Mouse (Mus musculus) forebrain, embryonic 14.5 days (tissue): ENCODE data around the gene Pcyox1. TPM values are rescaled to one million over a fixed set of nuclear protein-coding genes. Genes with fewer than 3 reads are reported as not detected.

Experiments used
- ATAC-seq: fragments of 200-750 bp; cut with Nextera tagmentation; 2 replicates; pipeline ENCODE4 v1.8.0; 2017; ENCODE audit warnings: mild to moderate bottlenecking, moderate library complexity
- DNase-seq: peaks from one replicate; pipeline ENCODE4 v3.0.0-alpha.2; 2015; ENCODE audit warnings: low spot score
- H3K27ac ChIP-seq: fragments of 300-500 bp; sonication (generic); 2 replicates; pipeline ENCODE4 v1.5.1; 2014; ENCODE audit warnings: low read depth, mild to moderate bottlenecking, control low read depth, low read length, moderate library complexity
- H3K27me3 ChIP-seq: fragments of 300-500 bp; sonication (generic); replicated peaks from 2 replicates; pipeline ENCODE4 v1.6.1; 2014; ENCODE audit warnings: low read length, control low read depth, mixed read lengths; ENCODE audit not compliant: control insufficient read depth, insufficient read depth
- H3K36me3 ChIP-seq: fragments of 300-500 bp; sonication (generic); 2 replicates; pipeline ENCODE4 v1.6.1; 2014; ENCODE audit warnings: low read length, control low read depth; ENCODE audit not compliant: control insufficient read depth, insufficient read depth
- H3K4me1 ChIP-seq: fragments of 300-500 bp; sonication (generic); 2 replicates; pipeline ENCODE4 v1.6.1; 2014; ENCODE audit warnings: antibody characterized with exemption, low read length, control low read depth; ENCODE audit not compliant: control insufficient read depth, insufficient read depth
- H3K4me2 ChIP-seq: fragments of 300-500 bp; sonication (generic); 2 replicates; pipeline ENCODE4 v1.6.1; 2014; ENCODE audit warnings: mild to moderate bottlenecking, control low read depth, low read length
- H3K4me3 ChIP-seq: fragments of 300-500 bp; sonication (generic); 2 replicates; pipeline ENCODE4 v1.5.1; 2014; ENCODE audit warnings: low read depth, low read length, control low read depth
- H3K9ac ChIP-seq: fragments of 300-500 bp; sonication (generic); 2 replicates; pipeline ENCODE4 v1.6.1; 2014; ENCODE audit warnings: mild to moderate bottlenecking, low read length, control low read depth, moderate library complexity
- H3K9me3 ChIP-seq: fragments of 300-500 bp; sonication (generic); replicated peaks from 2 replicates; pipeline ENCODE4 v1.6.1; 2016; ENCODE audit warnings: low read length, control low read depth, mixed read lengths; ENCODE audit not compliant: control insufficient read depth
- WGBS: fragments of 180-500 bp; shearing (Covaris S2); extraction: QIAGEN DNeasy Blood & Tissue Kit; methylation state at CpG from one replicate; pipeline ENCODE4 v1.1.7; 2014; 5-methylcytosine and 5-hydroxymethylcytosine counted together
- polyA plus RNA-seq: library from polyadenylated mRNA; unstranded; fragments of >200 nt; fragmentation: Nextera tagmentation; extraction: Ambion mirVana; gene quantifications from 2 replicates; pipeline ENCODE4 v1.2.1, GENCODE M21; 2014

Gene Pcyox1
- polyA plus RNA-seq, 1 experiment from 2014 or later, result 81.3 TPM

GRCm38 (mm10) chr6:86378341-86378740 is 18.6 kb downstream of the Pcyox1 start:
- Histone ChIP-seq H3K36me3 (peaks cover 48% of the 10 kb centered on the region), H3K27me3 (no peaks in the 10 kb centered on the region), H3K4me2 (no peak overlapping the region), H3K4me1 (no peaks in the 10 kb centered on the region), H3K9me3 (no peaks in the 10 kb centered on the region), H3K27ac (no peak overlapping the region), H3K4me3 (no peak overlapping the region), H3K9ac (no peak overlapping the region)
- ATAC-seq (no peak), DNase-seq (no peak)
- 66% methylated on average over 3 of the region's 3 CpGs for WGBS

GRCm38 (mm10) chr6:86373556-86373955 is 23.4 kb downstream of the Pcyox1 start:
- DNase-seq (no peak), ATAC-seq (no peak)
- WGBS, result 92% methylated on average over 6 of the region's 6 CpGs
- no peaks in the 10 kb centered on the region for H3K27me3 ChIP-seq
- H3K4me3 ChIP-seq, result no peak overlapping the region
- no peaks in the 10 kb centered on the region for H3K9me3 ChIP-seq
- H3K36me3 ChIP-seq, result peaks cover 34% of the 10 kb centered on the region
- H3K27ac ChIP-seq, result no peak overlapping the region
- peaks cover 12% of the 10 kb centered on the region for H3K4me1 ChIP-seq
- H3K9ac ChIP-seq, result no peak overlapping the region
- no peak overlapping the region for H3K4me2 ChIP-seq

DNA sequence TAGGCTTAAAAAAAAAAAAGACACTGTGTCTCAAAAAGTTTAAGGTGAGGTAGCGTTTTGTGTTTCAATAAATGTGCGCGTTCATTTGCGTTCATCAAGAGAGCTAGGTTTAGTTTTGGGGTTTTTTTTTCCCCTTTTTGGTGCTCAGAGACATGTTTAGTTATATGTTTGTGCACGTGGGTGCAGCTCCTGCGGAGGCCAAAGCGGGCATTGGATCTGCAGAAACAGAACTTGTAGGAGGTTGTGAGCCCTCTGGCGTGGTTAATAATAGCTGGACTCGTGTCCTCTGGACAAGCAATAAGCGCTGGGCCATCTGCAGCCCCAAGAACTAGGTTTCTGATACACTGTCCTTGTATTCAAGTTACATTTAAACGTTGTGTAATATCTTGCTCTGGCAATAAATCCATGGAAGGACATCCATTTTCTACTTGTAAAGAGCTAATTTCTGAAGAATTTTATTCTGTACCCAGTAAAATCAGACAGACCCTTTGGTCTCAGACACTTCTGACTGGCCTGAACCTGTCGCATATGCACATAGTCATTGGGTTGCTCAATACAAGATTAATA is 24.9 kb downstream of the Pcyox1 start:
- ATAC-seq (no peak), DNase-seq (no peak)
- no peaks in the 10 kb centered on the region for H3K27me3 ChIP-seq
- peak overlapping the region; percentile 90 for H3K4me2 ChIP-seq
- peak overlapping the region; percentile 90 for H3K4me3 ChIP-seq
- no peaks in the 10 kb centered on the region for H3K9me3 ChIP-seq
- H3K4me1 ChIP-seq, result peaks cover 12% of the 10 kb centered on the region
- peaks cover 30% of the 10 kb centered on the region for H3K36me3 ChIP-seq
- peak overlapping the region; percentile 88 for H3K9ac ChIP-seq
- H3K27ac ChIP-seq, result no peak overlapping the region
- 4% methylated on average over 12 of the region's 12 CpGs for WGBS

GRCm38 (mm10) chr6:86371340-86371911 is 25.5 kb downstream of the Pcyox1 start:
- Histone ChIP-seq H3K4me2 (peak overlapping the region; percentile 90), H3K9ac (peak overlapping the region; percentile 88), H3K36me3 (peaks cover 24% of the 10 kb centered on the region), H3K4me3 (peak overlapping the region; percentile 90), H3K27ac (peak overlapping the region; percentile 95), H3K27me3 (no peaks in the 10 kb centered on the region), H3K4me1 (peaks cover 16% of the 10 kb centered on the region), H3K9me3 (no peaks in the 10 kb centered on the region)
- peak; percentile 99 for DNase-seq
- WGBS, result under 1% methylated on average over 50 of the region's 50 CpGs
- ATAC-seq, result peak; percentile 98

DNA sequence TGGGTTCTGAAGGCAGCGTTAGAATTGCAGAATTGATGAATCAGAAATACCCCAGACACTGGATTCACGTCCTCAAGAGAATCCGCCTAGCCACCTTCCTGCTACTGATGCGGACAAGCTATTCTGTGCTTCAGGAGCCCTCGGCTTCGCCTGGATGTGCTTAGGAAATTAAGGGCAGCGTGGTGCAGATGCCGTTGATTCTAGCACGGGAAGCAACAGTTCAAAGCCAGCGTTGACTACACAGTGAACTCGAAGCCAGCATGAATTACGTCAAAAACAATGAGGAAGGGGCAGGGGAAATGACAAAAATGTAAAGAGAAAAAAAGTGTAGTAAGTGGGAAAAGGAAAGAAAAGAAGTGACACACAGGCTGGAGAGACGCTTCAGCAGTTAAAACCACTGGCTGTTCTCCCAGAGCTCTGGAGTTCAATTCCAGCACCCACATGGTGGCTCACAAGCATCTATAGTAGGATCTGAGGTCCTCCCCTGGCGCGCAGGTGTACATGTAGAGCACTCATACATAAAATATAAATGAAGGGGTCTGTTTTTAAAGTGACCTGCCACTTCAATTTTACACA is 26.1 kb downstream of the Pcyox1 start, which contains the start of gene Snrpg:
TSS of gene Snrpg (plus strand) at position 541 of the 576 bp plus-strand sequence.
- Histone ChIP-seq H3K9ac (peak within 1 kb of the TSS; percentile 88), H3K4me3 (peak within 1 kb of the TSS; percentile 90), H3K9me3 (no peaks in the 10 kb centered on the region), H3K4me1 (peaks cover 17% of the 10 kb centered on the region), H3K27me3 (no peaks in the 10 kb centered on the region), H3K36me3 (peaks cover 19% of the 10 kb centered on the region; the same call in 1 of the 2 replicates), H3K4me2 (peak within 1 kb of the TSS; percentile 90), H3K27ac (peak within 1 kb of the TSS; percentile 95)
- 15% methylated on average over 15 of the region's 15 CpGs for WGBS
- DNase-seq (no peak), ATAC-seq (peak; percentile 4; the same call in 1 of the 2 replicates)

- Histone ChIP-seq H3K9ac (peak overlapping the region; percentile 74), H3K9me3 (no peaks in the 10 kb centered on the region), H3K4me3 (peak overlapping the region; percentile 90; the same call in 1 of the 2 replicates), H3K4me1 (peaks cover 17% of the 10 kb centered on the region), H3K36me3 (peaks cover 19% of the 10 kb centered on the region; the same call in 1 of the 2 replicates), H3K27me3 (no peaks in the 10 kb centered on the region), H3K4me2 (peak overlapping the region; percentile 90), H3K27ac (peak overlapping the region; percentile 95; the same call in 1 of the 2 replicates)
- 71% methylated on average over 3 of the region's 3 CpGs for WGBS
- peak; percentile 16 for DNase-seq
- ATAC-seq, result no peak
Measured at GRCm38 (mm10) chr6:86370093-86370713, 26.8 kb downstream of the Pcyox1 start.

DNA sequence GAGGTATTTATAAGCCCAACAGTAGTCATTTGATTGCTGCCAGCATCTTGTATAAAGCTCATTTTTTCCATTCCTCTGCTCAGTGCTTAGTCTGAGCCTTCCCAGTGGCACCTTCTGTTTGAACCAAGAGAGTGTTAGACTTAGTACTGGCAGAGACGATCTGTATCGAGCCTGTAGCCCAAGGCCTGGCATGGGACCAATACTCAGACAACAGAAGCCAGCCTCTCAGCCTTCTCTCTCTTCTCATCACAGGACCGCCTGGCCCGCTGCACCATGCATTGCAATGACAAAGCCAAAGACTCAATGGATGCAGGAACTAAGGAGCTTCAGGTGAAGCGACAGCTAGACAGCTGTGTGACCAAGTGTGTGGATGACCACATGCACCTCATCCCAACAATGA is 28.5 kb downstream of the Pcyox1 start:
- DNase-seq (no peak), ATAC-seq (no peak)
- Histone ChIP-seq H3K4me1 (peaks cover 17% of the 10 kb centered on the region), H3K9me3 (no peaks in the 10 kb centered on the region), H3K4me2 (no peak overlapping the region), H3K27me3 (no peaks in the 10 kb centered on the region), H3K9ac (no peak overlapping the region), H3K27ac (no peak overlapping the region), H3K4me3 (no peak overlapping the region), H3K36me3 (peaks cover 12% of the 10 kb centered on the region; the same call in 1 of the 2 replicates)
- 78% methylated on average over 5 of the region's 5 CpGs for WGBS

- Histone ChIP-seq H3K4me2 (peak overlapping the region; percentile 96), H3K9me3 (no peaks in the 10 kb centered on the region), H3K4me1 (peaks cover 10% of the 10 kb centered on the region), H3K4me3 (peak overlapping the region; percentile 72), H3K9ac (0 out of 2 replicates have a peak overlapping the region, but pooled peaks have one; percentile 86), H3K27me3 (no peaks in the 10 kb centered on the region), H3K27ac (peak overlapping the region; percentile 59; the same call in 1 of the 2 replicates), H3K36me3 (peaks cover 12% of the 10 kb centered on the region; the same call in 1 of the 2 replicates)
- WGBS, result 63% methylated on average over 2 of the region's 2 CpGs
- no peak for ATAC-seq
- no peak for DNase-seq
Measured at GRCm38 (mm10) chr6:86366853-86367249, 30.1 kb downstream of the Pcyox1 start.
